24 mouse cellular contexts compared by ENCODE assay signal in genomic region chr16:4411296-4411695, GRCm38 (mm10).
"Had no signal": no experiment of that assay in that cellular context is flagged by ENCODE, and none has a peak within 500 bp of the region (broad histone marks: within the 10 kb centered on the region; RNA-seq: fewer than 3 reads in every experiment).

No protein-coding gene starts in this region.

- H3K27ac ChIP-seq: heart, adult 2 months; heart, embryonic 13.5 days; heart, embryonic 15.5 days; hindbrain, embryonic 13.5 days; hindbrain, embryonic 15.5 days; hindbrain, postnatal 0 days; kidney, embryonic 15.5 days; kidney, postnatal 0 days; limb, embryonic 13.5 days; limb, embryonic 15.5 days; liver, embryonic 12.5 days had no signal

- H3K9me3 ChIP-seq: heart, embryonic 13.5 days; heart, embryonic 15.5 days; hindbrain, embryonic 13.5 days; hindbrain, embryonic 15.5 days; kidney, embryonic 15.5 days; limb, embryonic 13.5 days; limb, embryonic 15.5 days; liver, embryonic 12.5 days had no signal

- DNase-seq: gastrocnemius, postnatal 14 days; gastrocnemius, postnatal 36 days; heart, adult 2 months; heart, postnatal 14 days; heart, postnatal 36 days; kidney, adult 11 months; kidney, adult 2 months; kidney, adult 9 months; kidney, postnatal 14 days; kidney, postnatal 36 days; layer of hippocampus, postnatal 36 days; left cerebral cortex, postnatal 4 days had no signal

- H3K4me2 ChIP-seq: heart, embryonic 11.5 days; heart, embryonic 13.5 days; heart, embryonic 15.5 days; hindbrain, embryonic 13.5 days; hindbrain, embryonic 15.5 days; kidney, embryonic 15.5 days; limb, embryonic 13.5 days; limb, embryonic 15.5 days; liver, embryonic 12.5 days had no signal

- H3K27me3 ChIP-seq: heart, embryonic 15.5 days; hindbrain, embryonic 13.5 days; hindbrain, embryonic 15.5 days; kidney, embryonic 15.5 days; limb, embryonic 15.5 days; liver, embryonic 12.5 days had no signal

- H3K36me3 ChIP-seq: heart, embryonic 13.5 days; heart, embryonic 15.5 days; hindbrain, embryonic 13.5 days; hindbrain, embryonic 15.5 days; kidney, embryonic 15.5 days; limb, embryonic 13.5 days; limb, embryonic 15.5 days; liver, embryonic 12.5 days had no signal

- ATAC-seq: hindbrain, postnatal 0 days; intestine, embryonic 16.5 days; liver, embryonic 12.5 days had no signal

- H3K4me3 ChIP-seq: heart, adult 2 months; heart, embryonic 13.5 days; heart, embryonic 15.5 days; hindbrain, embryonic 13.5 days; hindbrain, embryonic 15.5 days; kidney, embryonic 15.5 days; limb, embryonic 13.5 days; limb, embryonic 15.5 days; liver, embryonic 12.5 days had no signal

- H3K9ac ChIP-seq: heart, embryonic 13.5 days; heart, embryonic 15.5 days; hindbrain, embryonic 13.5 days; hindbrain, embryonic 15.5 days; kidney, embryonic 15.5 days; limb, embryonic 13.5 days; limb, embryonic 15.5 days; liver, embryonic 12.5 days had no signal
